8 mouse cellular contexts compared by ENCODE assay signal in genomic region chr2:78021905-78022304, GRCm38 (mm10).
DNase-seq lines count a peak whose midpoint lies in the region; ATAC-seq and TF ChIP-seq lines count a peak whose summit lies in the region.

No protein-coding gene starts in this region.

- TF ChIP-seq POLR2A in CH12.LX (IDR thresholded peaks at IDR 0.05; ENCODE audit: low read depth, low read length) = no peak

- DNase-seq in frontal cortex, postnatal 14 days (ENCODE audit: low spot score in 2 of 2) = no peak
- DNase-seq in CH12.LX (ENCODE audit: extremely low read depth) = peak; percentile 2
- peak; percentile 30 to 43 for DNase-seq in cerebellum, postnatal 25 days
- DNase-seq in heart, adult 8-10 months (ENCODE audit: low spot score) = no peak
- no peak for DNase-seq in heart, embryonic 10.5 days (ENCODE audit: low spot score)
- DNase-seq in gastrocnemius, postnatal 10 days = no peak

- TF ChIP-seq EP300 in CH12.LX (IDR thresholded peaks at IDR 0.05; ENCODE audit: low read length) = no peak

- dilution Hi-C loops in CH12.LX (cut with MboI; ENCODE audit: extremely low pct_ligation_motif_present, extremely low pct_unique_long_range_greater_than_20kb, low sequenced_read_pairs) = no loop called here

- H3K9me3 ChIP-seq in CH12.LX (replicated peaks; ENCODE audit: low read length) = no peaks in the 10 kb centered on the region
- no peaks in the 10 kb centered on the region for H3K9me3 ChIP-seq in limb, embryonic 12.5 days
- H3K9me3 ChIP-seq in heart, embryonic 10.5 days = no peaks in the 10 kb centered on the region

- in situ Hi-C loops in CH12.LX (cut with MboI; ENCODE audit: low pct_ligation_motif_present, low pct_unique_long_range_greater_than_20kb, low sequenced_read_pairs) = no loop called here

- no peak overlapping the region for H3K4me3 ChIP-seq in CH12.LX (replicated peaks in 1 of 3; ENCODE audit: low read depth in 2 of 3, low read length in 2 of 3, poor library complexity in 1 of 3)
- H3K4me3 ChIP-seq in limb, embryonic 12.5 days (replicated peaks) = no peak overlapping the region
- H3K4me3 ChIP-seq in heart, embryonic 10.5 days = no peak overlapping the region

- H3K27me3 ChIP-seq in CH12.LX (replicated peaks) = no peaks in the 10 kb centered on the region
- no peaks in the 10 kb centered on the region for H3K27me3 ChIP-seq in limb, embryonic 12.5 days
- H3K27me3 ChIP-seq in heart, embryonic 10.5 days (ENCODE audit: insufficient read depth, poor library complexity, severe bottlenecking) = no peaks in the 10 kb centered on the region

- ATAC-seq in frontal cortex, adult (ENCODE audit: low TSS enrichment) = peak; percentile 95
- ATAC-seq in limb, embryonic 12.5 days (ENCODE audit: insufficient number of reproducible peaks, insufficient read depth, low FRiP score, low TSS enrichment, low read depth) = peak; percentile 76; the same call in 1 of the 2 replicates

- H3K79me2 ChIP-seq in CH12.LX (replicated peaks; ENCODE audit: control insufficient read depth, extremely low read depth, insufficient read depth, poor library complexity, severe bottlenecking) = no peaks in the 10 kb centered on the region

- H3K4me2 ChIP-seq in CH12.LX (ENCODE audit: insufficient read depth, low read depth, poor library complexity, severe bottlenecking) = no peak overlapping the region
- no peak overlapping the region for H3K4me2 ChIP-seq in limb, embryonic 12.5 days

- no peak overlapping the region for H3K27ac ChIP-seq in CH12.LX (ENCODE audit: insufficient read depth, low read depth)
- no peak overlapping the region for H3K27ac ChIP-seq in limb, embryonic 12.5 days
- no peak overlapping the region for H3K27ac ChIP-seq in heart, embryonic 10.5 days

- no peak overlapping the region for H3K9ac ChIP-seq in CH12.LX (ENCODE audit: insufficient read depth, low read depth)
- H3K9ac ChIP-seq in limb, embryonic 12.5 days (replicated peaks) = no peak overlapping the region

- TF ChIP-seq CTCF in CH12.LX (conservative IDR thresholded peaks at IDR 0.05 in 1 of 2, IDR thresholded peaks at IDR 0.05 in 1 of 2; ENCODE audit: low read depth in 2 of 2, low read length in 2 of 2) = peak; percentile 9 to 53; a peak in 2 of 4 replicates

- H3K4me1 ChIP-seq in CH12.LX (ENCODE audit: control insufficient read depth in 1 of 2, insufficient read depth in 2 of 2) = no peaks in the 10 kb centered on the region
- H3K4me1 ChIP-seq in limb, embryonic 12.5 days (replicated peaks) = no peaks in the 10 kb centered on the region
- no peaks in the 10 kb centered on the region for H3K4me1 ChIP-seq in heart, embryonic 10.5 days

- WGBS in limb, embryonic 12.5 days = 31% methylated on average over 5 of the region's 5 CpGs
- 39% methylated on average over 5 of the region's 5 CpGs for WGBS in heart, embryonic 10.5 days

- peak; percentile 61 for TF ChIP-seq RAD21 in CH12.LX (IDR thresholded peaks at IDR 0.05; ENCODE audit: low read depth, low read length)

- H3K36me3 ChIP-seq in CH12.LX (replicated peaks in 1 of 2; ENCODE audit: control insufficient read depth in 1 of 2, insufficient read depth in 1 of 2, low read length in 1 of 2) = no peaks in the 10 kb centered on the region
- H3K36me3 ChIP-seq in limb, embryonic 12.5 days = no peaks in the 10 kb centered on the region
- no peaks in the 10 kb centered on the region for H3K36me3 ChIP-seq in heart, embryonic 10.5 days

TF ChIP-seq in CH12.LX, 34 proteins besides CTCF, POLR2A, EP300 and RAD21:
- TF ChIP-seq TBP (conservative IDR thresholded peaks at IDR 0.05; ENCODE audit: low read depth, low read length) = no peak
- TF ChIP-seq SMC3 (IDR thresholded peaks at IDR 0.05; ENCODE audit: low read depth, low read length) = peak; percentile 17

Comparison
In these comparisons a context has a peak if more than half of its experiments do, and no peak if none do; other contexts are left out.
1. DNase-seq: peak in CH12.LX (single experiment) and cerebellum, postnatal 25 days (2 of 2); none in frontal cortex, postnatal 14 days (0 of 2), heart, adult 8-10 months (single experiment), heart, embryonic 10.5 days (single experiment) and gastrocnemius, postnatal 10 days (single experiment).